In genomic region chr12:24590371-24590770, GRCm38 (mm10) we compare ENCODE assay signal across 17 mouse cellular contexts.
"Had no signal": no experiment of that assay in that cellular context is flagged by ENCODE, and none has a peak within 500 bp of the region (broad histone marks: within the 10 kb centered on the region; RNA-seq: fewer than 3 reads in every experiment).

No protein-coding gene starts in this region.

- H3K36me3 ChIP-seq: limb, embryonic 12.5 days; liver, embryonic 12.5 days; liver, embryonic 15.5 days; lung, embryonic 15.5 days had no signal

- H3K9ac ChIP-seq: limb, embryonic 12.5 days; liver, embryonic 12.5 days; liver, embryonic 15.5 days; lung, embryonic 15.5 days had no signal

- H3K27ac ChIP-seq: kidney, postnatal 0 days; left cerebral cortex, adult 2 months; limb, embryonic 12.5 days; liver, embryonic 12.5 days; liver, embryonic 15.5 days; lung, embryonic 15.5 days had no signal

- H3K9me3 ChIP-seq: limb, embryonic 12.5 days; liver, embryonic 12.5 days; liver, embryonic 15.5 days; lung, embryonic 15.5 days; megakaryocyte, embryonic 14.5 days had no signal

- H3K27me3 ChIP-seq: limb, embryonic 12.5 days; liver, embryonic 12.5 days; liver, embryonic 15.5 days; lung, embryonic 15.5 days; megakaryocyte, embryonic 14.5 days had no signal

- H3K4me2 ChIP-seq: limb, embryonic 12.5 days; liver, embryonic 12.5 days; liver, embryonic 15.5 days; lung, embryonic 15.5 days; midbrain, embryonic 11.5 days had no signal

- DNase-seq: kidney, adult 2 months; kidney, postnatal 25 days; layer of hippocampus, postnatal 36 days; liver; lung, adult 18-20 months; lung, postnatal 10 days; lung, postnatal 36 days; midbrain, embryonic 14.5 days; thymus, postnatal 25 days had no signal

- ATAC-seq: liver, embryonic 12.5 days had no signal

- H3K4me3 ChIP-seq: left cerebral cortex, adult 2 months; limb, embryonic 12.5 days; liver, embryonic 12.5 days; liver, embryonic 15.5 days; lung, embryonic 15.5 days; megakaryocyte, embryonic 14.5 days had no signal
